Comparison of ENCODE assay signal across 23 mouse cellular contexts in the genomic region with DNA sequence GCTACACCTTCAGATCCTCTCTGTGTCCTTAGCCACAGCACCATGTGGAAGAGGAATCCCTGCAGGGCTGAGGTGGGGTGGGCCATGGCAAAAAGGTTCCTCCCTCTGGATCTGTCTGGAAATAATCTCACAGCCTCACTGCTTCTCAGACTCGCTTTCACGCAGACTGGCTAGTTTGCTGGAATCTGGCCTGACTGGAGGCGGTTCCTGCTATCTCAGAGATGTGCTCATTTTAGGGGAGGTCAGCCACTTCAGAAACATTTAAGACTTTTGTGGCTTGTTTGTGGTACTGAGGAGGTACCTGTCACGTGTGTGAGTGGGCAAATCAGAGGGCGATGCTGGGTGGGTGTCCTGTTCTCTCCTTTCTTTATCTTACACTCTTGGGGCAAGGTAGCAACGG.
DNase-seq lines count a peak whose midpoint lies in the region; ATAC-seq and TF ChIP-seq lines count a peak whose summit lies in the region.
"Had no signal": no experiment of that assay in that cellular context is flagged by ENCODE, and none has a peak within 500 bp of the region (broad histone marks: within the 10 kb centered on the region; RNA-seq: fewer than 3 reads in every experiment).

No protein-coding gene starts in this region.

- no peak for DNase-seq in heart, postnatal 25 days (ENCODE audit: low spot score)
- peak; percentile 25 to 59 for DNase-seq in left cerebral cortex, adult 18-20 months (ENCODE audit: low spot score in 2 of 2)
- DNase-seq in left cerebral cortex, postnatal 36 days (ENCODE audit: low spot score in 2 of 2): no peak
- no peak for DNase-seq in urinary bladder, postnatal 10 days (ENCODE audit: low spot score)
- no peak for DNase-seq in forebrain, embryonic 11.5 days (ENCODE audit: low spot score)
- DNase-seq: adrenal gland, postnatal 36 days; cerebellum, adult 11 months; cerebellum, adult 9-11 months; forebrain, postnatal 0 days; kidney, adult 11 months; lung, adult 18-20 months; lung, postnatal 10 days; midbrain, embryonic 14.5 days had no signal

- intact Hi-C loops in heart, postnatal 25 days (cut with DNase I): no loop called here
- intact Hi-C loops in left cerebral cortex, postnatal 36 days (cut with DNase I): no loop called here

- TF ChIP-seq CTCF in testis, adult 2 months (IDR thresholded peaks at IDR 0.05; ENCODE audit: control insufficient read depth, insufficient read depth, insufficient replicate concordance, low read depth, low read length): no peak

- H3K9me3 ChIP-seq in heart, embryonic 12.5 days (replicated peaks): no peaks in the 10 kb centered on the region; the same call in 1 of the 2 replicates
- no peaks in the 10 kb centered on the region for H3K9me3 ChIP-seq in forebrain, embryonic 11.5 days (ENCODE audit: control insufficient read depth, low read length)
- H3K9me3 ChIP-seq: forebrain, embryonic 10.5 days; hindbrain, embryonic 13.5 days; neural tube, embryonic 15.5 days had no signal

- no peak for ATAC-seq in heart, embryonic 12.5 days (ENCODE audit: insufficient number of reproducible peaks, low FRiP score)
- ATAC-seq in megakaryocyte progenitor cell, adult 5-6 weeks (replicated peaks; ENCODE audit: poor library complexity): 0 out of 2 replicates have a peak, but pooled peaks have one; percentile 2
- no peak for ATAC-seq in forebrain, embryonic 11.5 days (replicated peaks; ENCODE audit: low FRiP score)
- ATAC-seq: forebrain, postnatal 0 days had no signal

- H3K4me3 ChIP-seq in heart, embryonic 12.5 days: no peak overlapping the region
- no peak overlapping the region for H3K4me3 ChIP-seq in testis, adult 2 months (ENCODE audit: control insufficient read depth, low read depth, low read length)
- H3K4me3 ChIP-seq in forebrain, embryonic 11.5 days (ENCODE audit: low read depth, low read length): no peak overlapping the region
- H3K4me3 ChIP-seq: forebrain, embryonic 10.5 days; hindbrain, embryonic 13.5 days; myocyte; neural tube, embryonic 15.5 days had no signal

- TF ChIP-seq POLR2A in testis, adult 2 months (IDR thresholded peaks at IDR 0.05; ENCODE audit: control insufficient read depth, low read depth, low read length): no peak

- no peaks in the 10 kb centered on the region for H3K27me3 ChIP-seq in heart, embryonic 12.5 days (replicated peaks)
- H3K27me3 ChIP-seq in testis, adult 2 months (ENCODE audit: control insufficient read depth, insufficient read depth, low read length): no peaks in the 10 kb centered on the region
- no peaks in the 10 kb centered on the region for H3K27me3 ChIP-seq in forebrain, embryonic 11.5 days (ENCODE audit: control insufficient read depth, insufficient read depth, low read length)
- H3K27me3 ChIP-seq: hindbrain, embryonic 13.5 days; neural tube, embryonic 15.5 days had no signal

- peak overlapping the region; percentile 42; the same call in 1 of the 2 replicates for H3K27ac ChIP-seq in heart, embryonic 12.5 days (ENCODE audit: poor library complexity, severe bottlenecking)
- peak overlapping the region; percentile 32; the same call in 1 of the 2 replicates for H3K27ac ChIP-seq in testis, adult 2 months (ENCODE audit: control insufficient read depth, insufficient read depth, low read depth, low read length)
- H3K27ac ChIP-seq in forebrain, embryonic 11.5 days (ENCODE audit: low read depth, low read length): no peak overlapping the region
- H3K27ac ChIP-seq: forebrain, embryonic 10.5 days; hindbrain, embryonic 13.5 days; kidney, postnatal 0 days; neural tube, embryonic 15.5 days; stomach, postnatal 0 days had no signal

- WGBS in heart, embryonic 12.5 days: 52% methylated on average over 6 of the region's 6 CpGs
- WGBS in forebrain, embryonic 11.5 days: 82% methylated on average over 6 of the region's 6 CpGs

- no peak overlapping the region for H3K4me2 ChIP-seq in heart, embryonic 12.5 days
- no peak overlapping the region for H3K4me2 ChIP-seq in forebrain, embryonic 11.5 days (ENCODE audit: low read depth, low read length, severe bottlenecking)
- H3K4me2 ChIP-seq: hindbrain, embryonic 13.5 days; liver, embryonic 11.5 days; neural tube, embryonic 15.5 days had no signal

- H3K36me3 ChIP-seq in heart, embryonic 12.5 days: peaks cover 18% of the 10 kb centered on the region
- no peaks in the 10 kb centered on the region; the same call in 1 of the 2 replicates for H3K36me3 ChIP-seq in testis, adult 2 months (ENCODE audit: control insufficient read depth, insufficient read depth, low read length)
- no peaks in the 10 kb centered on the region for H3K36me3 ChIP-seq in forebrain, embryonic 11.5 days (ENCODE audit: control insufficient read depth, insufficient read depth, low read length)

- no peak overlapping the region for H3K9ac ChIP-seq in heart, embryonic 12.5 days
- no peak overlapping the region for H3K9ac ChIP-seq in forebrain, embryonic 11.5 days (ENCODE audit: low read length)
- H3K9ac ChIP-seq: forebrain, postnatal 0 days; hindbrain, embryonic 13.5 days; neural tube, embryonic 15.5 days had no signal

- H3K4me1 ChIP-seq in heart, embryonic 12.5 days (replicated peaks): peaks cover 40% of the 10 kb centered on the region
- no peaks in the 10 kb centered on the region for H3K4me1 ChIP-seq in testis, adult 2 months (ENCODE audit: control insufficient read depth, insufficient read depth, low read length)
- H3K4me1 ChIP-seq in forebrain, embryonic 11.5 days (replicated peaks; ENCODE audit: control insufficient read depth, insufficient read depth, low read length): no peaks in the 10 kb centered on the region; the same call in 1 of the 2 replicates

Comparison
In these comparisons a context has a peak if more than half of its experiments do, and no peak if none do; other contexts are left out.
1. DNase-seq: peak in left cerebral cortex, adult 18-20 months (2 of 2); none in heart, postnatal 25 days (single experiment), left cerebral cortex, postnatal 36 days (0 of 2), urinary bladder, postnatal 10 days (single experiment) and forebrain, embryonic 11.5 days (single experiment).